Mouse (Mus musculus): ENCODE results near the gene Hspa5. TPM values are rescaled to one million over a fixed set of nuclear protein-coding genes. Genes with fewer than 3 reads are reported as not detected.

Gene Hspa5
- polyA plus RNA-seq, 2 experiments = 253 to 479 TPM

- Histone ChIP-seq H3K4me3 (ENCODE audit: insufficient read depth in 1 of 2, low read depth in 2 of 2, low read length in 2 of 2) (peak within 1 kb of the TSS; percentile 87 to 93), H3K9me3 (ENCODE audit: control insufficient read depth, low read length) (no peaks in the 10 kb centered on the region), H3K9ac (replicated peaks) (peak within 1 kb of the TSS; percentile 96), H3K27me3 (ENCODE audit: control insufficient read depth, insufficient read depth, low read length) (no peaks in the 10 kb centered on the region), H3K4me2 (ENCODE audit: low read depth) (peak within 1 kb of the TSS; percentile 88), H3K36me3 (replicated peaks; ENCODE audit: control insufficient read depth, insufficient read depth, low read depth) (peaks cover 17% of the 10 kb centered on the region), H3K27ac (peak within 1 kb of the TSS; percentile 74), H3K4me1 (replicated peaks; ENCODE audit: control insufficient read depth in 2 of 2, insufficient read depth in 2 of 2, low read length in 1 of 2) (peaks cover 21 to 27% of the 10 kb centered on the region in 2 experiments)
- DNase-seq (ENCODE audit: low read depth in 3 of 3, low spot score in 3 of 3) = peak; percentile 79 to 83 (median 82)
- peak; percentile 96 for ATAC-seq (ENCODE audit: insufficient read depth)
- WGBS (ENCODE audit: insufficient replicate concordance) = under 1% methylated on average over 57 of the region's 57 CpGs
- no peak for TF ChIP-seq CTCF (IDR thresholded peaks at IDR 0.05; ENCODE audit: low read depth)
- TF ChIP-seq EP300 (IDR thresholded peaks at IDR 0.05; ENCODE audit: low read depth) = no peak
Measured at GRCm38 (mm10) chr2:34825827-34826459, 54.2 kb downstream of the Hspa5 start, which contains the start of gene Fbxw2. Gene Fbxw2 (minus strand): TSS chr2:34826311.

- no peaks in the 10 kb centered on the region for H3K9me3 ChIP-seq (ENCODE audit: control insufficient read depth, low read length)
- peak overlapping the region; percentile 88 for H3K4me2 ChIP-seq (ENCODE audit: low read depth)
- peak overlapping the region; percentile 87 to 93 for H3K4me3 ChIP-seq (ENCODE audit: insufficient read depth in 1 of 2, low read depth in 2 of 2, low read length in 2 of 2)
- no peaks in the 10 kb centered on the region for H3K27me3 ChIP-seq (ENCODE audit: control insufficient read depth, insufficient read depth, low read length)
- H3K4me1 ChIP-seq (replicated peaks; ENCODE audit: control insufficient read depth in 2 of 2, insufficient read depth in 2 of 2, low read length in 1 of 2) = peaks cover 21 to 27% of the 10 kb centered on the region in 2 experiments
- H3K36me3 ChIP-seq (replicated peaks; ENCODE audit: control insufficient read depth, insufficient read depth, low read depth) = peaks cover 12% of the 10 kb centered on the region
- H3K9ac ChIP-seq (replicated peaks) = peak overlapping the region; percentile 96
- peak overlapping the region; percentile 59 for H3K27ac ChIP-seq
- 31% methylated on average over 19 of the region's 21 CpGs for WGBS (ENCODE audit: insufficient replicate concordance)
- ATAC-seq (ENCODE audit: insufficient read depth) = peak; percentile 15; the same call in 1 of the 2 replicates
- no peak for DNase-seq (ENCODE audit: low read depth in 3 of 3, low spot score in 3 of 3)
- no peak for TF ChIP-seq CTCF (IDR thresholded peaks at IDR 0.05; ENCODE audit: low read depth)
- TF ChIP-seq EP300 (IDR thresholded peaks at IDR 0.05; ENCODE audit: low read depth) = no peak
Measured at GRCm38 (mm10) chr2:34826460-34827231, 54.9 kb downstream of the Hspa5 start.

Other genes with a start within 250 kb of the Hspa5 start
- 20.1 and 22.9 TPM in 2 replicates for gene Gapvd1, start 16.7 kb upstream of the Hspa5 start, polyA plus RNA-seq (2012; rRNA removed)
- 71.8 and 76.6 TPM in 2 replicates for gene Gapvd1, start 16.7 kb upstream of the Hspa5 start, polyA plus RNA-seq (2014; fragmentation: Nextera tagmentation; extraction: Ambion mirVana)
- gene Rabepk, start 27.9 kb downstream of the Hspa5 start, polyA plus RNA-seq (2012; rRNA removed) = 12.3 and 15.3 TPM in 2 replicates
- gene Rabepk, start 27.9 kb downstream of the Hspa5 start, polyA plus RNA-seq (2014; fragmentation: Nextera tagmentation; extraction: Ambion mirVana) = 25.5 and 25.6 TPM in 2 replicates
- 26.3 and 30.8 TPM in 2 replicates for gene Fbxw2, start 54.3 kb downstream of the Hspa5 start, polyA plus RNA-seq (2012; rRNA removed)
- 38.6 and 41.7 TPM in 2 replicates for gene Fbxw2, start 54.3 kb downstream of the Hspa5 start, polyA plus RNA-seq (2014; fragmentation: Nextera tagmentation; extraction: Ambion mirVana)
- 0.02 TPM in 1 of 2 replicates, not detected in the other for gene Gm34653, start 61.0 kb downstream of the Hspa5 start, polyA plus RNA-seq (2012; rRNA removed)
- gene Gm34653, start 61.0 kb downstream of the Hspa5 start, polyA plus RNA-seq (2014; fragmentation: Nextera tagmentation; extraction: Ambion mirVana) = not detected in 2 replicates
- 2.6 and 4.0 TPM in 2 replicates for gene Cutal, start 102.4 kb downstream of the Hspa5 start, polyA plus RNA-seq (2012; rRNA removed)
- gene Cutal, start 102.4 kb downstream of the Hspa5 start, polyA plus RNA-seq (2014; fragmentation: Nextera tagmentation; extraction: Ambion mirVana) = 4.0 and 4.4 TPM in 2 replicates
- 23.2 and 36.5 TPM in 2 replicates for gene Psmd5, start 103.0 kb downstream of the Hspa5 start, polyA plus RNA-seq (2012; rRNA removed)
- gene Psmd5, start 103.0 kb downstream of the Hspa5 start, polyA plus RNA-seq (2014; fragmentation: Nextera tagmentation; extraction: Ambion mirVana) = 84.1 and 96.0 TPM in 2 replicates
- 2.9 and 3.5 TPM in 2 replicates for gene Phf19, start 142.1 kb downstream of the Hspa5 start, polyA plus RNA-seq (2012; rRNA removed)
- 2.8 TPM in 2 replicates for gene Phf19, start 142.1 kb downstream of the Hspa5 start, polyA plus RNA-seq (2014; fragmentation: Nextera tagmentation; extraction: Ambion mirVana)
- gene Traf1, start 189.8 kb downstream of the Hspa5 start, polyA plus RNA-seq (2012; rRNA removed) = 0.07 and 0.12 TPM in 2 replicates
- 0.32 TPM in 1 of 2 replicates, not detected in the other for gene Traf1, start 189.8 kb downstream of the Hspa5 start, polyA plus RNA-seq (2014; fragmentation: Nextera tagmentation; extraction: Ambion mirVana)